Mouse (Mus musculus) T-helper 17 cell (primary cell): ENCODE measurements at regions not wholly inside any gene's neighbourhood (a gene's known extent, or its start where the extent isn't known, plus 50 kb on each side); places are given as distances from the start of the nearest gene placed in this dataset.
"Not testable (repeated sequence)": the region's sequence is repeated elsewhere in the genome, so short reads cannot be mapped to it uniquely, and the experiment has no call there.

Experiments used
- in situ Hi-C, 2 experiments: fragments of 300-600 bp; cut with MboI, MseI; formaldehyde crosslinking; loops; 1 replicate in 1 of 2; 2 replicates in 1 of 2; pipeline ENCODE4 v1.15.1; 2025; ENCODE audit warnings: high pct_unique_total_duplicates in 2 of 2

GRCm38 (mm10) chr5:50343681-50344080, 284.9 kb upstream of the Adgra3 start:
- in situ Hi-C loops: no loop called here

DNA sequence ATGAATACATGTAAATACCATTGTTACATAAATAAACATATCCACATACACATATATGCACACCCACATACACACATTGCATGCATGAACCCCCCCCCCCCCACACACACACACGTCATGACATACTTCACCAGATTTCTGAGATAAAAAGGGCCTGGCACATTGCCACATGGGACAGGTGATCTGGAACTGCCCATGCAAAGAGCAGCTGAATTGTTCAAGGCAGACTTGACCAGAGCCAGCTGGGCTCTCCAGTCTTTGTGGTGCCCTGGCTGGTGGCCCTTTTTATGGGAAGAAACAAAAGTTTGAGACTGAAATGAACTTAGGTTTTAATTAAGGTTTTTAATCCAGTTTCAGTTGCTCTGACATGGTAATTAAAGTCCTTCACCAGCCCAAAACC, 250.7 kb upstream of the Adgra3 start:
- in situ Hi-C loops: no loop called here

DNA sequence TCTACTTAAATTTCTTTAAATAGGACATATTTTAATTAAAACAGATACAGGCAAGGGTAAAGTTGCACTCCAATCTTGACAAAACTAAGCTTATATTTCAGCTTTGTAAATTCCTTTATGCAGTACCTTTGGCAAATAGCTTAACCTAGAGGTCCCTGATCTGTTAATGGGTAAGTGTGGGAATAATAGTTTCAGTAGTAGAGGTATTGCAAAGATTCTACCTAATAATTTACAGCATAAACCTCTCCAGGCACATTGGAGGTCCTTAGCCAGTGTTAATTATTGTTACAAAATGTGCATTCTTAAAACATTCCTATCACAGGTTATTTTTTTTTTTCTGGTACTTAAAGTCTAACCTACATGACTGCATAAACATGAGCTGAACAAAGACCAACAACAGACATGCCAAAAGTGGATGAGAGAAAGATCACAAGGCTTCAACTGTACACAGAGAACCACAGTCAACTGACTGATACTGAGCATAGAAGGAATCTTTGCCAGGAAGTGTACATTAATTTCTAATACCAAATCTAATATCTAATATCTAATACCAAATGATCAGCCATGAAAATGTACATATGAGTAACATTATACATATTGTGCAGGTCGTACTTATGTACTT, 245.2 kb upstream of the Adgra3 start:
- in situ Hi-C loops: no loop called here

GRCm38 (mm10) chr5:50293794-50294193, 235.0 kb upstream of the Adgra3 start:
- in situ Hi-C loops: loop anchor here in 1 of 2 experiments (10.0 kb wide), 1 partner anchor 1451 kb away; no protein-coding TSS in a partner anchor

DNA sequence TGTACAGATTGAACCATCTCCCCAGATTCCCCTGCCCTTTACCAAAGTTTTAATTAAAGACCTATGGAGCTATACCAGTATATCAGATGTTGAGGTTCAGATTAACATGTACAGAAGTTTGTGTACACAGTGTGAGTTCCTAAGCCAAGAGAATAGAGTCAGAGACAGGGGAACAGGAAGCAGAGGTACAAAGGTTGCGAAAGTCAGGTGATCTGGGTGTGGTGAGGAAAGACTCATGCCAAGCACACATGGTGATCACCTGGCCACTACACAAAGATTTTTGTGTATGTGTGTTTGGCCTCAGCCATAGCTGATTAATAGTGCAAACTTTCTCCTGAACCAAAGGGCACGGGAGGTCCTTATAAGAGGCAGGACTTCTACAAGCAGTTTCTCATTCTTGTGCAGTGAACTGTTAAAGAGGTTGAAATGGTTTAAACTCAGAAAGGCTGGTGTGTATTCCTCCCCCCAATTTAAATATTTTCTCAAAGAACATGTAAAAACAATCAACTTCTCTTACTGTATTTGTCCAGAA, 232.1 kb upstream of the Adgra3 start:
- in situ Hi-C loops: loop anchor here in 1 of 2 experiments (10.0 kb wide), 1 partner anchor 1454 kb away; no protein-coding TSS in a partner anchor

GRCm38 (mm10) chr5:50260417-50260816, 201.6 kb upstream of the Adgra3 start:
- in situ Hi-C loops: no loop called here

- in situ Hi-C loops: no loop called here
Observed at GRCm38 (mm10) chr5:50258017-50258416, 199.2 kb upstream of the Adgra3 start.

DNA sequence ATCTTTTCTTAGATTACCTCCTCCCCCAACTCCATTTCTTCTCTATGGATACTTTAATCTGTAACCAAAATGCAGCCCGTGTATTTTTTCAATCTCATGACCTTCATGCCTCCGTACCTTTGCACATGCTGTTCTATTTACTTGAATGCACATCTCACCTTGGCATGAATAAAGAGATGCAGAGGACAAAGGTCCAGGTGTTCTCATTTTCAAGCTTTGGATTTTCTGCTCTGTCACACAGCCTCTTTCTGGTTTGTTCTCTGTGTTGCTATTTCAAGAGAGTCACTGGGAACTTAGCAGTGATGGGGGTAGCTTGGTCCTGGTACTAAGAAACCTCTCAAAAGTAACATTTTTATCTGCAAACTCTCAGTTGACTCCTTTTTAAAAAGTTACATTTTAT, 175.3 kb upstream of the Adgra3 start:
- in situ Hi-C loops: no loop called here

DNA sequence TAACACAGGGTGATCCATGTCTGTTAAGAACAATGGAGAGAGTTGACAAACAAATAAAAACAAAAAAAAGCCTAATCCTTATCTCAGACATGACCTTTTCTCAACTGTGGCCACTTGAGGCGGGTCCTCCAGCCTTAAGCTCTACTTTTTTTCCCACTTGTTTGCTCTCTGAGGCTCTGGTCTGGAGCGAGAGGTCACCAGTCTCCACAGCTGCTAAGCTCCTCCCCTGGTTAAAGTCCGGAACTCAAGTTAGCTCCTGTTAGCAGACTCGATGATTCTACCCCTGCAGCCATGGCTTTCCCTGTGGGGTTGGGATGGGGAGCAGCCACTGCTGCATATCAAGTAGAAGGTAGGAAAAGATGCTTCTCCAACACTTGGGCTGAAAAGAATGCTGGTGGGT, 158.2 kb upstream of the Adgra3 start:
- in situ Hi-C loops: no loop called here

DNA sequence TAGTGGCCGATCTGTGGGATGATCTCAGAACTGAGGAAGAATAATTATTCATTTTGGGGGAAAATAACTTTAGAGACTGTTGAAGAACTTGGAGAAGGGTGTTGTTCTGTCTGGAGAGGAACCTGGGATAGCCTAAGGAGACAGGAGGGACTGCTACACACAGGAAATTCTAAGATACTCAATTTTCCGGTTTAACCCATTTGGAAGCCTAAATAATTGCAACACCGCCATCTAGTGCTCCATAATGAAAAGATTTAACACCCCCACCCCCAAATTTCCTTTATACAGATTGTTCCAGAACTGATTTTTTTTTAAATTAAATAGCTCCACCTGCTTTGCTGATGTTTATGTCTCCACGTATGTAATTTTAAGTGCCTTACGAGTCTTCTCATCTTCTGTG, 157.2 kb upstream of the Adgra3 start:
- in situ Hi-C loops: no loop called here

DNA sequence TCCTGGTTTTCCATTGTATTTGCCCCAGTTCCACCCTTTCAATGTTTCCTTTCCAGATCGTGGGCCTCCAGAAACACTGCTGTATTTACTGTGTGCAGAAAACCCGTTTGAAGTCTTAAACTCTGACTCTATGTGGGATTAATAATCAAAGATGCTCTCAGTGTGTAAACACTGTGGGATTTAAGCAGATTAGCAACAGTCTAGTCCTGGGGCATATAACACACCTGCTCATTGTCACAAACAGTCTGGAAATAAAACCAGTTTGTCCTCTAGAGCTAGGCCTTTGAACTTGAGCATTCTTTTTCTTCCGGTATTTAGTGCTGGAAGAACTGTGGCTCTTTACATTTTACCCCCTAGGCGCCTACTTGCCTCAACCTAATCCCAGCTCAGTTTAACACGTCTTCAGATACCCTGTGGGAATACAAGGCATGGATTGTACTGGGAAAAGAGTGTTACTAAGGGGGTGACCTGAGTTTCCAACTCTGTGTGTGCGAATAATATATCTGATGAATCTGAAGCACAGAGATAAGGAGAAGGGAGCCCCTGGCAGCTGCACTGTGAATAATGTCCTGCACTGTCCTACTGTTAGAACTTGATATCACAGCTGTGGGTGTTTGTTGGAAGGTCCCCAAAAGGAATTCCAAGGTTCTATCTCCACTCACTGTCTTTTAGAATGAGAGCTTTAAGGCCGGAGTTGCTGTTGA, 143.7 kb upstream of the Adgra3 start:
- in situ Hi-C loops: loop anchor here in 1 of 2 experiments (10.0 kb wide), 1 partner anchor 1422 kb away; no protein-coding TSS in a partner anchor

DNA sequence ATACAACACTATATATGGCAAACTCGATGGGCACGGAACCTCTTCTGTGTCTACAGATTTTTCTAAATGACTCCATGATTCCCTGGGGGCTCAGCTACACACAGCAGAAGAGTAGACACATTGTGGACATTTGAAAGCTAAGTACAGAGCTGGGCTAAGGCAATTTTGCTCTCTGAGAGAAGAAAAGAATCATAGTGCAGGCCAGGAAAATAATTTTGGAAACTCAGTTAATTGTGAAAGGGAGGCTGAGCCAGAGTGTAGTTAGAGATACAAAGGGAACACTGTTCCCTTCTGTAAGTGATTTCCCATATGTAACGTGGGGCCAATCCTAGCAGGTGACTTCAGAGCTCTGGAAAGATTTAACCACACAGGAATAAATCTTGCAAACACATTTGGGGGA, 137.6 kb upstream of the Adgra3 start:
- in situ Hi-C loops: no loop called here

DNA sequence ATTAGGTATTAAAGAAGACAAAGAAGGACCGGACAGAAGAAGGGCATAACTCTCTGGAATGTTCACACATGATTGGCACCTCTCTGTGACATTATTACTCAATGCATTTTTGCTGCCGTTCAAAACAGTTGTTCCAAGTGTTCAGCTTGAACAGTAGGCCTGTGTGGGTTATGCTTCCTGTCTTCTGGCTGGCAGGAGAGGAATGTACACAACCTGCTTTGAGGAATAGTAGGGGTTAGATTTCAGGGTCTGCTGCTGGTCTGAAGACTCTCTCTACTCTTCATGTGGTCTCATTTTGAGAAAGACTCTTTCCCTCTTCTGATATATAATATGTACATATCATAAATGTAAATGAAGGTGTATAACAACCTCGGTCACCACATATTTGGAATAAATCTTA, 137.2 kb upstream of the Adgra3 start:
- in situ Hi-C loops: no loop called here

- in situ Hi-C loops: no loop called here
Observed at GRCm38 (mm10) chr5:50189394-50189793, 130.6 kb upstream of the Adgra3 start.

DNA sequence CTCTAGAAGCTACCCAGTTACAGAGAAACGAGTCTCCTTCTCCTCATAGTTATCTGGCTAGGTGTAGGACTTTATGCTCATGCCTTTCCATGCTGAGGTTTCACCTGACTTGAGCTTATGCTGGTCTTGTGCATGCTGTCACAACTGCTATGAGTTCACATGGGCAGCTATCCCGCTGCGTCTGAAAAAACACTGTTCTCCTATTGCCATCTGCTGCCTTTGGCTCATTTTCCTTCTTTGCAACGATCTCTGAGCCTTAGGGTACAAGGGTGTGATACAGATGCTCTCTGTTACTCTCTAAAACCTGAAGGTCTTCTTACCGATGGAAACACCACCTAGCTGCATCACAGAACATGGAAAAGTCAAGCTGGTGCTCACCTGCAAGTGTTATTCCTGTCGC, 123.9 kb upstream of the Adgra3 start:
- in situ Hi-C loops: no loop called here

GRCm38 (mm10) chr5:50156557-50156956, 97.8 kb upstream of the Adgra3 start:
- in situ Hi-C loops: no loop called here

DNA sequence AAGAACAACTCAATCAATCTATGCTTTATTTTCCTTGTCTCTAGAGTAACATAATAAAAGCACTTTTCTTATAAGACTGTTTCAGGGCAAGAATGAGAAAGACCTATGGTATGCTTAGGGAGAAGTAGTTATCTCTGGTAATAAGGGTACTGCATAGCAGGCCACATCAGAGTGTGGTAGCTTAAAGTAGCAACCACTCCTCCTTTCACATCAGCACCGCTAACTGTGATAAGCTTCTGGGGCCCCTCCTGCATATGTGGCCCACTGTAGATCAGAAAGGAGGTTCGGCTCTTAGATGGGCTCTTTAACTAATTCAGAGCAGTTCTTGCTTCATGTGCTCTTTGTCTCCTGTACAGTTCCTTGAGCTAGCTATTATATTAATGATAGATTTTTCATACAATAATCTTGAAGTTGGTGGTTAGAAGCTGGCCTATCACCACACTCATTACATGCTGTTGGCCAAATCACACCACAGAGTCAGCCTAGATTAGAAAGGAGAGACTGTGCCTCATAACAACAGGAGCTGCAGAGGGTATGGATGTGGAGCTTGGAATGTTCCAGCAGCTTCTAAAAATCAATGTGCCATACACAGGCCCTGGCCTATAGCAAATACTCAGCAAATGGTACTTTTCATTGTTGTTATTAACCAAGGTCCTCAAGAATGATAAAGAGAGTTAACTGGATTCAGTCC, 96.5 kb upstream of the Adgra3 start:
- in situ Hi-C loops: not testable (repeated sequence)

- in situ Hi-C loops: no loop called here
Observed at GRCm38 (mm10) chr5:50146926-50147325, 88.1 kb upstream of the Adgra3 start.

- in situ Hi-C loops: no loop called here
Observed at GRCm38 (mm10) chr5:50145458-50146083, 86.8 kb upstream of the Adgra3 start.

DNA sequence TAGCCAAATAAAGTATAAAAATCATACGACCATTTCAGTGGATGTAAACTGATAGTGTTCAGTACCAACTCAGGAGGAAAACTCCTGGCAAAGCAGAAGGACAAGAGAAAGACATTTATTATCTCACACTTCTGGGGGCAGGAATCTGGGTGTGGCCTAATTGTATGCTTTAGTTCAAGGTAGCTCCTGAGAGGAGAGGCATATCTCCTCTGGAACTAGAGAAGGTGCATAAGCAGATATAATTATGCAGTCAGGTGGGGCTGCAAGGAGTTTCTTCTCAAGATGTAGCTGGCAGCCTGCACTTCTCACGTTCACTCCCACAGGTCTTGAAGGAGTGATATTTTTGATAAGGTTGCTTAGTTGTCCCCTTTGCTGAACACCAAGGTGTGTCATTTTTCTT, 71.4 kb upstream of the Adgra3 start:
- in situ Hi-C loops: no loop called here

GRCm38 (mm10) chr5:50128972-50129371, 70.2 kb upstream of the Adgra3 start:
- in situ Hi-C loops: no loop called here

- in situ Hi-C loops: no loop called here
Observed at GRCm38 (mm10) chr5:50126594-50126993, 67.8 kb upstream of the Adgra3 start.
